Mouse (Mus musculus): ENCODE results near the gene Tmc3.

- no peak for TF ChIP-seq CTCF (IDR thresholded peaks at IDR 0.05; ENCODE audit: extremely low read depth, insufficient read length, insufficient replicate concordance, low read depth, low read length)
- no peak for TF ChIP-seq POLR2A (IDR thresholded peaks at IDR 0.05; ENCODE audit: low read depth, low read length)
Measured at GRCm38 (mm10) chr7:83594056-83594455, 9.3 kb downstream of the Tmc3 start.

Data from small intestine, adult 2 months (tissue).